Mouse (Mus musculus) adrenal gland, adult 8-10 months (tissue): Measurements from ENCODE around the gene Ranbp9. TPM values are rescaled to one million over a fixed set of nuclear protein-coding genes. Genes with fewer than 3 reads are reported as not detected.

Source experiments
- DNase-seq: peaks from one replicate; pipeline ENCODE4 v3.0.0; 2022
- total RNA-seq, 4 experiments: library from RNA; stranded (reverse); gene quantifications; 2 replicates each; pipeline ENCODE4 v1.2.4; 2022

Gene Ranbp9
- total RNA-seq, 4 experiments from 2014 or later: 55.1 to 70.8 (median 61.1) TPM

DNA sequence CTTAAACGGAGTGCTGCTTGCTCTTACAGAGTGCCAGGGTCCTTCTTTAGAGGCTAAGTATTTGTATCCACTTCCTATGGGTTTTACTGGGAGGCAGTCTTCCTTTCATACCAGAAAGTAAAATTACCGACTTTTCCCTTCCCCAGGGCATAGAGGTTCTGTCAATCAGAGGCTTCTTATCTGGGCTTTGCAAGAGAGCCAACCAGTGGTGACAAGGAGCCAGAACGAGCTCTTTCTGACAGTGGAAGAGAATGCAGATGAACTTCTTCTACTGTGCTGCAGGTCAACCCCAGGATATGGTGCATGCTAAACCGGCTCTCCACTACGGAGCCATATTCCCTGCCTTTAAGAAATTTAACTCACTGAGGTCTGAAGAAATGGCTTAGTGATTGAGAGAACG, 120.5 kb downstream of the Ranbp9 start:
- no peak for DNase-seq

GRCm38 (mm10) chr13:43356346-43357125, 124.5 kb downstream of the Ranbp9 start:
- no peak for DNase-seq

GRCm38 (mm10) chr13:43354362-43354761, 126.7 kb downstream of the Ranbp9 start:
- DNase-seq: no peak

- DNase-seq: no peak
These were observed 127.7 kb downstream of the Ranbp9 start for GRCm38 (mm10) chr13:43353356-43353755.

Other genes with a start within 250 kb of the Ranbp9 start
- gene Gfod1, start 177.1 kb downstream of the Ranbp9 start, total RNA-seq: 10 to 100 TPM in 1 of 4 experiments, 1 to 10 TPM in 3; 8.1 to 10.0 (median 9.0) TPM
- 10 to 100 TPM; 23.6 to 29.9 (median 28.8) TPM for gene Sirt5, start 115.8 kb downstream of the Ranbp9 start, total RNA-seq
- 100 to 1,000 TPM in 3 of 4 experiments, 10 to 100 TPM in 1; 85.3 to 121 (median 112) TPM for gene Nol7, start 82.9 kb downstream of the Ranbp9 start, total RNA-seq
- 10 to 100 TPM; 28.4 to 44.0 (median 34.8) TPM for gene Mcur1, start 78.9 kb upstream of the Ranbp9 start, total RNA-seq
- gene Rnf182, start 134.4 kb upstream of the Ranbp9 start, total RNA-seq: 1 to 10 TPM in 2 of 4 experiments, under 1 TPM in 2; 0.23 to 1.3 (median 0.79) TPM